Mouse (Mus musculus) large intestine, adult 2 months (tissue): ENCODE data around the gene Eef1e1. TPM values are rescaled to one million over a fixed set of nuclear protein-coding genes. Genes with fewer than 3 reads are reported as not detected.
"Not testable (repeated sequence)": the region's sequence is repeated elsewhere in the genome, so short reads cannot be mapped to it uniquely, and the experiment has no call there.

ENCODE experiments used
- DNase-seq: peaks from one replicate; pipeline ENCODE4 v3.0.0-alpha.2; 2012; ENCODE audit warnings: low read depth, low spot score
- WGBS: fragments of 180-500 bp; shearing (Covaris S2); methylation state at CpG from one replicate; pipeline ENCODE4 v1.1.7; 2018; 5-methylcytosine and 5-hydroxymethylcytosine counted together
- polyA plus RNA-seq: library from polyadenylated mRNA; depleted of rRNA; stranded (reverse); fragments of >200 nt; gene quantifications from 2 replicates; pipeline ENCODE4 v1.2.3, GENCODE M21; 2012

Eef1e1 gene
- polyA plus RNA-seq, 1 experiment, result 3.7 TPM

DNA sequence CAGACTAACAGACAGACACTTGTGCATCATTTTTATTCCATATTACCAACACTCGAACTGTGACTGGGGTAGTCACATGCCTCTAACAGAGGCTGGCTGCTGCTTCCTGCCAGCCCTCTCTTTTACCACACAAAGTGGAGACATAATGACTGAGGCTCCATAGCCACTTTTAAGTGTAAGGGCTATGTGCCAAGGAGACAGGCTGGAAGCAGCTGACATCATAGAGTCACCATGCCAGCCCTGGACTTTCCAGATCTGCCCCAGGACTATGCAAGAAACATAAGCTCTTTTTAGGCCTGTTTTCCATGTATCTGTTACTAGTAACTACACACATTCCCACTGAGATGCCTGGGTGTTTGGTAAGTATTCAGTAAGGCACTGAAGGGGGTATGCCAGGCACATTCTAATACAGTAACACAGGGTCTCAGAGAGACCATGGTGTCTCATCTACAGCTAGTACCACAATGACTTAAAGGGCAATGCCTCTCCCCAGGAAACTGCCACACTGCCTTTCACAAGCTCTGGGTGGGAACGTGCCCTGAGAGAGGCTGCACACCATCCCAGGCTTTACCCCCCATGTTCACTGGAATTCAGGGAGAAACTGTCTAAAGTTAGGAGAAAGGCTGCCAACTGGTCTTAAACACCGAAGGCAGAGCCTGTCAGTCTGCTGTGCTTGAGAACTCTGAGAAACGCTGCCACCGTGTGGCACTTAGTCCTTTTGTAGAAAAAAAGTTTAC is 33.2 kb downstream of the Eef1e1 start:
- 34% methylated on average over 5 of the region's 5 CpGs for WGBS
- no peak for DNase-seq

- WGBS, result 77% methylated on average over 8 of the region's 8 CpGs
- no peak for DNase-seq
Observed at GRCm38 (mm10) chr13:38624292-38624902, 34.5 kb downstream of the Eef1e1 start.

GRCm38 (mm10) chr13:38623296-38623695 is 35.6 kb downstream of the Eef1e1 start:
- WGBS, result 93% methylated on average over 5 of the region's 5 CpGs
- DNase-seq, result no peak

DNA sequence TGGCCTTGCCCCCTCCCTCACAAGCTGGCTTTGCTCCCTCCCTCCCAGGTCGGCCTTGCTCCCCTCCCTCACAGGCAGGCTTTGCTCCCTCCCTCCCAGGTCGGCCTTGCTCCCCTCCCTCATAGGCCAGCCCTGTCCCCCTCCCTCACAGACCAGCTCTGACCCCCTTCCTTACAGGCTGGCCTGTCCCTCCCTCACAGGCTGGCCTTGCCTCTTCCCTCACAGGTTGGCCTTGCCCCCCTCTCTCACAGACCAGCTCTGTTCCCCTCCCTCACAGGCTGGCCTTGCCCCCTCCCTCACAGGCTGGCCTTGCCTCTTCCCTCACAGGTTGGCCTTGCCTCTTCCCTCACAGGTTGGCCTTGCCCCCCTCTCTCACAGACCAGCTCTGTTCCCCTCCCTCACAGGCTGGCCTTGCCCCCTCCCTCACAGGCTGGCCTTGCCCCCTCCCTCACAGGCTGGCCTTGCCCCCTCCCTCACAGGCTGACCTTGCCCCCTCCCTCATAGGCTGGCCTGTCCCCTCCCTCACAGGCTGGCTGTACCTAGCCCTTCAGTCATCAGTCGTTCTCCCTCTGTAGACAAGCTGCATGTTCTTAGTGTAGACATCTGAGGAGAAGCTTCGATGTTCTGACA is 40.7 kb downstream of the Eef1e1 start:
- 71% methylated on average over 4 of the region's 4 CpGs for WGBS
- DNase-seq, result not testable (repeated sequence)

GRCm38 (mm10) chr13:38616887-38617286 is 42.0 kb downstream of the Eef1e1 start:
- WGBS, result 74% methylated on average over 4 of the region's 4 CpGs
- DNase-seq, result no peak

GRCm38 (mm10) chr13:38615656-38616055 is 43.2 kb downstream of the Eef1e1 start:
- 85% methylated on average over 5 of the region's 5 CpGs for WGBS
- no peak for DNase-seq

DNA sequence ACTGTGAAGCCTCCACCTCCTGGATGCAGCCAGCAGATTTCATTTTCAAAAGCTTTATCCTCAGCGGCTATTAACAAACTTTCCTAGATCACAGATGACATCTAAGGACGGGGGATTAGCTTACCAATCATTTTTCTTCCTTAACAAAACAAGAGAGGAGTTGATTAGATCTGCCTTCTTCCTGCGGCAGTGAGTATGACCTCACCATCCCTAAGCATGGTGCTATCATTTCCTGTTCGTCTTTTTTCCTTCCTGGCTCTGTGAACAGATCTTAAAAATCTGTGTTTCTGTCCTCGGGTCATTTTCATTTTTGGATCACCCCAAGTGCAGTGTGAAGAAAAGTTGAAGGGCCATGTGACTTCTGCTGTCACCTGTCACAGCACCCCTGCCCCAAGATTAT is 44.6 kb downstream of the Eef1e1 start:
- DNase-seq, result no peak
- WGBS, result 72% methylated on average over 5 of the region's 5 CpGs

GRCm38 (mm10) chr13:38613583-38613982 is 45.3 kb downstream of the Eef1e1 start:
- 88% methylated on average over 8 of the region's 8 CpGs for WGBS
- DNase-seq, result no peak

DNA sequence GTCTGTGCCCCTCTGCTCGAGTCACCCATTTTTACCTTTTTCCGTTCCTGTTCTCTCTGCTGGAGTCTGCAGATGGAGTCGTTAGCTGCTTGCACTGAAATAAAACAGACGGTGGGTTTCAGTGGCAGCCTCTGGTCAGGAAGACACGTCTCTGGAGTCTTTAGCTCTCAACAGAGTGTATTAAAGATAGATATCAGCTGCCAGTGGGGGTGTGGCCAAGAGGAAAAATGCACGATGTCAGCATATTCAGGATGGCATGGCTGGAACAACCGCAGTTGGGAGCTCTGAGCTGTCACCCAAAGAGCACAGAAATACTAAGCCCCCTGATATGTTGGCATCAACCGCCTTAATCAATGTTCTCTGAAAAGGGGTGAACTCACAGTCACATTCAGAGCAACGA is 46.2 kb downstream of the Eef1e1 start:
- WGBS, result 89% methylated on average over 9 of the region's 9 CpGs
- DNase-seq, result no peak

DNA sequence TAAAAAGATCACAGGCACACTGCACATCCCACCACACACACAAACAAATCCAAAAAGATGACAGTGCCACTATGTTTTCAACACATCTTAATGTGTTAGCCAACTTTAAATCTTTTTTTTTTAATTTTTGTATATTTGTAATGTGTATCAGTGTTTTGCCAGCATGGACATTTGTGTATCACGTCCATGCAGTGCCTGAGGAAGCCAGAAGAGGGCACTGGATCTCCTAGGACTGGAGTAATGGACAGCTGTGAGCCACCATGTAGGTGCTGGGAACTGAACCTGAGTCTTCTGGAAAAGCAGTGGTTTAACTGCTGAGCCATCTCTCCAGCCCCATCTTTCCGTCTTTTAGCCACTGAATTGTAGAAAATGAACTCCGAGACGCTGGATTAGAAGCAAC is 46.7 kb downstream of the Eef1e1 start:
- 96% methylated on average over 4 of the region's 4 CpGs for WGBS
- DNase-seq, result no peak

GRCm38 (mm10) chr13:38610336-38610735 is 48.5 kb downstream of the Eef1e1 start:
- no peak for DNase-seq
- WGBS, result 73% methylated on average over 6 of the region's 6 CpGs

DNA sequence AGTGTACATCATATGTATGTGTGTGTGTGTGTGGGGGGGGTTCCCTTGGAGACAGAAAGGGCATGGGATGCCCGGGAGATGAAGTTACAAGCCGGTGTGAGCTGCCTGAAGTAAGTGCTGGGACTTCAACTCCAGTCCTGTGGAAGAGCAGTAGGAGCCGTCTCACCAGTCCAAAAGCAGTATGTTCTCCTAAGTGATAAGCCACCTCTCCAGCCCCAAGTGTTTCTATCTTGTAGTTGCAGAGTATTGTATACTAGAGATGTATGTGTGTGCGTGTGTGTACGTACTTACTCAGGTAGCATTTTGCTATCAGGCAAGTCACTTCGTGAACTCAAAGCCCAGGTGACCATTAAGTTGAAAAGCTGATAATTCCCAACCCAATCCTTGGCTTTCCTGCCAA is 51.7 kb downstream of the Eef1e1 start:
- no peak for DNase-seq
- WGBS, result 94% methylated on average over 6 of the region's 6 CpGs

DNA sequence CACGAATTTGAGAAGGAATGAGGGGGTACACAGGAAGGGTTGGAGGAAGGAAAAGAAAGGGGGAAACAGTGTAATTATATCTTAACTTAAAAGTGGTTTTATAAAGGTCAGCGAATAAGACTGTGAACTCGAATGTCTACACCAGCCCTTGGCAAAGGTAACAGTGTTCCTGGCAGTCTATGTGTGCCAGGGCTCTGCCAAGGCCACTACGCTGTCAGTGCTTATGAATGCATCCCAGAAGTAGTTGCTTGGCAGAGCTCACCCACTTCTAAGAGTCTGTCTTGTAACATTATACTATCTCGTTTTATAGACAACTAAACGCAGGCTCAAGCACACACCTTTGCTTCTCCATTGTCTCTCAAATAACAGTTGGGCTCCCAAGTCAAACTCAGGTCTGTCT is 53.5 kb downstream of the Eef1e1 start:
- 75% methylated on average over 6 of the region's 6 CpGs for WGBS
- DNase-seq, result no peak

DNA sequence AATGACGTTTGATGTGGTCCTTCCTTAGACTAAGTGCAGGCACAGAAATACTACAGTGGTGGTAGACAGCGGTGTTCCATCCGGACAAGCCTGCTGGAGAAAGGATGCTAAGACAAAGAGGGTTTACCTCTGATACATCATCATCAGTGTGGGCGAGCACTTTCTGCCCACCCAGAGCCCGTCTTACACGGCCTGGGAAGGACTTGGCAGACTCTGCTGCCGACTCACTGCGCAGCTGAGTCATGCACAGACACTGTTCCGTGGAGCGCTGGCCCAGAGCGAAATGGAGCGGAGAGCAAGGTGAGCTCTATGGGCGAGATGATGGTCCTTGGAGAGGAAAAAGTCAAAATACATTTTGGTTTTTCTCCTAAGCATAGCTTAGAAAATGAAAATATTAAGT is 55.9 kb downstream of the Eef1e1 start:
- no peak for DNase-seq
- 88% methylated on average over 13 of the region's 13 CpGs for WGBS

DNA sequence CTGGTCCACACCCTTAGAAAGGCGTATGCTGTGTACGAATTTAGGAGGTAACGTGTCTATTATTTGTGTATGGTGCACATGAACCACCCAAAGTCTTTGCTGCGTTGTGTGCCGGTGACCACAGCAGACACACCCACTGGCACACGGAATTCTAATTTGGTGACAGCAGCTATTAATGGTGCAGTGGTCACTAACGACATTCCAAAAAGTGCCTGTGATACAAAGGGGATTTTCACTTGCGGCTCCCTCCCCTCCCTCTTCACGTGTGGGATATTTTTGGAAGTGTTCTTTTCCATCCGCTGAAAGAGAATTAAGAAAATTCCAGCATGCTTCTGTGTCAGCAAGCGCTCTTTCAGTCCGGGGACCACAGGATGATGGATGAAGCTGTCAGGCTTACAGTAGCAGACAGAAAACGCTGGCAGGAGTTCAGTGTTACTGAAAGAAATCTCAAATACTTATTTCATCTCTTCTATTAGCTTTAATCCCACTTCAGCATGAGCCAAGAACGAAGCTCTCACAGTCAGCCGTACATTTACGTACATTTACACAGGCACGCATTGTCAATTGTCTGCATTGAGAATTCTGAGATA is 56.5 kb downstream of the Eef1e1 start:
- 81% methylated on average over 17 of the region's 17 CpGs for WGBS
- no peak for DNase-seq

DNA sequence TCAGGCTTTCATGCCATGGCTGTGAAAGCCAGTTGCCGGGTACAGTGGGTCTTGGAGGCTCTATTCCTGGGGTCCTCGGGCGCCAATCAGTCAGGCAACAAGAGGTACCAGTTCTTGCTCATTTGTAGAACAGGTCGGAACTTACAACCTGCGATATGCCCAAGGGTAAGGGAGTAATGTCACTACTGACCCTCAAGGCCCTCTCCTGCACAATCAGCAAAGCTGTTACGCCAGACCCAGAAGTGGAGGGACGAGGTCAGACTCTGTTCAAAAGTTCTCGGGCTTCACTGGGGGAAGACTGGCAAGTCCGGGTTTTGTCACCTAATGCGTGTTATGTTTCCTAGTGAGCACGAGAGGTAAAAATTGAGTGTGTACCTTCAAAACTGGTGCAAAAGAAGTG is 58.0 kb downstream of the Eef1e1 start:
- 92% methylated on average over 11 of the region's 11 CpGs for WGBS
- no peak for DNase-seq

DNA sequence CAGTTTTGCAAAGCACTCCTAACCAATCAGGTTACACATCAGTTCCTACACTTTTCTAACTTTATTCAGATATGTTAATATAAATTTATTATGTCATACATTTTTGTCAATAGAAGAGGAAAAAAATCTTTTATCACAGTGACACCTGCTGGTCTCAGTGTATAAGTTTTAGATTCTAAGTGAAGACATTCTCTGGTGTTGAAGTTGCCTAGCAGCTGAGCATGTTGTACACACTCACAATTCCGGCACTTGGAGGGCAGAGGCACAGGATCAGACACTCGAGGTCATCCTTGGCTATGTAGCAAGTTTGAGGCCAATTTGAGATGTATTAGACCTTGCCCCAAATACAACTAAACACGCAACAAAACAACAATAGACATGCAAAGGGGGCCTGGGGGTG is 61.8 kb downstream of the Eef1e1 start:
- DNase-seq, result no peak

DNA sequence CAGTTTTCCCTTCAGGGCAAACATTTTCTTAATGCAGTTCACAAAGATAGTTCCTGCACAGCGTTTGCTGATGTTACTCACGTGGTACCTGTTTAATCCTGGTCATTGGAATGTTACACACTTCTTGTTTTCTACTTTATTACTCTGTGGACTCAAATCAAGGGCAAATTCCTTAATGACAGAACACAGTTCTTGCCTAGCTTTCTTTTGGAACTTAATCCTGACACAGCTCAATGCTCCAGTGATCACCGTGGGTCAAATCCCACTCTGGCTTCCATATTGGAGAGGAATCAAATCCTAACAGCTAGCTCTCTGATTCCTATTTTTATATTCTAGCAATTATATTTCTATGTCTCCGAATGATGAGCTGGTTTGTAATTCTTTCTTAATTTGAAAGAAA is 62.4 kb downstream of the Eef1e1 start:
- WGBS, result 77% methylated on average over 4 of the region's 4 CpGs

More for the DNA sequence above, 61.8 kb downstream of the Eef1e1 start:
- 65% methylated on average over 3 of the region's 3 CpGs for WGBS

More for the DNA sequence above, 62.4 kb downstream of the Eef1e1 start:
- DNase-seq, result no peak
